In genomic region chr2:30942603-30943011, GRCm38 (mm10) we compare ENCODE assay signal across 8 mouse cellular contexts. TPM values are rescaled to one million over a fixed set of nuclear protein-coding genes. Genes with fewer than 3 reads are reported as not detected.
DNase-seq lines count a peak whose midpoint lies in the region; ATAC-seq and TF ChIP-seq lines count a peak whose summit lies in the region.

No protein-coding gene starts in this region.

- H3K4me1 ChIP-seq in forebrain, postnatal 0 days (ENCODE audit: insufficient read depth): no peaks in the 10 kb centered on the region
- H3K4me1 ChIP-seq in hindbrain, postnatal 0 days (ENCODE audit: insufficient read depth, low read length): no peaks in the 10 kb centered on the region
- H3K4me1 ChIP-seq in limb, embryonic 13.5 days: no peaks in the 10 kb centered on the region
- H3K4me1 ChIP-seq in midbrain, embryonic 13.5 days (replicated peaks): no peaks in the 10 kb centered on the region

- H3K4me3 ChIP-seq in forebrain, postnatal 0 days (ENCODE audit: low read depth, low read length): peak overlapping the region; percentile 29
- peak overlapping the region; percentile 18 for H3K4me3 ChIP-seq in hindbrain, postnatal 0 days (ENCODE audit: low read length)
- H3K4me3 ChIP-seq in limb, embryonic 13.5 days: peak overlapping the region; percentile 27; the same call in 1 of the 2 replicates
- no peak overlapping the region; the same call in 1 of the 2 replicates for H3K4me3 ChIP-seq in midbrain, embryonic 13.5 days (replicated peaks)

- WGBS in forebrain, postnatal 0 days: 27% methylated on average over 16 of the region's 16 CpGs
- WGBS in hindbrain, postnatal 0 days: 27% methylated on average over 16 of the region's 16 CpGs
- WGBS in limb, embryonic 13.5 days: 29% methylated on average over 16 of the region's 16 CpGs
- 32% methylated on average over 16 of the region's 16 CpGs for WGBS in midbrain, embryonic 13.5 days

- 0 out of 2 replicates have a peak overlapping the region, but pooled peaks have one; percentile 18 for H3K9ac ChIP-seq in forebrain, postnatal 0 days
- H3K9ac ChIP-seq in hindbrain, postnatal 0 days (replicated peaks; ENCODE audit: low read length): no peak overlapping the region
- no peak overlapping the region for H3K9ac ChIP-seq in limb, embryonic 13.5 days
- H3K9ac ChIP-seq in midbrain, embryonic 13.5 days (replicated peaks): no peak overlapping the region

- H3K27me3 ChIP-seq in forebrain, postnatal 0 days (ENCODE audit: insufficient read depth, low read length): no peaks in the 10 kb centered on the region
- H3K27me3 ChIP-seq in hindbrain, postnatal 0 days (ENCODE audit: insufficient read depth, low read length): no peaks in the 10 kb centered on the region
- H3K27me3 ChIP-seq in limb, embryonic 13.5 days: no peaks in the 10 kb centered on the region
- 0 out of 2 replicates have a peak, but pooled peaks cover 4% of the 10 kb centered on the region for H3K27me3 ChIP-seq in midbrain, embryonic 13.5 days

- H3K4me2 ChIP-seq in forebrain, postnatal 0 days (ENCODE audit: low read depth): peak overlapping the region; percentile 46
- H3K4me2 ChIP-seq in hindbrain, postnatal 0 days (ENCODE audit: low read depth, low read length): peak overlapping the region; percentile 42
- H3K4me2 ChIP-seq in limb, embryonic 13.5 days (replicated peaks): peak overlapping the region; percentile 49
- H3K4me2 ChIP-seq in midbrain, embryonic 13.5 days (replicated peaks): peak overlapping the region; percentile 28; the same call in 1 of the 2 replicates

- ATAC-seq in forebrain, postnatal 0 days: peak; percentile 76
- ATAC-seq in hindbrain, postnatal 0 days: peak; percentile 73
- ATAC-seq in limb, embryonic 13.5 days (ENCODE audit: low FRiP score, low read depth): 0 out of 2 replicates have a peak, but pooled peaks have one; percentile 48
- peak; percentile 82 for ATAC-seq in midbrain, embryonic 13.5 days

- TF ChIP-seq CTCF in forebrain, postnatal 0 days (IDR thresholded peaks at IDR 0.05; ENCODE audit: low read depth): peak; percentile 93
- TF ChIP-seq CTCF in hindbrain, postnatal 0 days (IDR thresholded peaks at IDR 0.05; ENCODE audit: low read depth): peak; percentile 93

- H3K27ac ChIP-seq in forebrain, postnatal 0 days (ENCODE audit: low read depth, low read length): no peak overlapping the region
- H3K27ac ChIP-seq in hindbrain, postnatal 0 days: no peak overlapping the region
- H3K27ac ChIP-seq in limb, embryonic 13.5 days: no peak overlapping the region
- H3K27ac ChIP-seq in midbrain, embryonic 13.5 days: no peak overlapping the region

- no peaks in the 10 kb centered on the region for H3K36me3 ChIP-seq in forebrain, postnatal 0 days (ENCODE audit: insufficient read depth)
- H3K36me3 ChIP-seq in hindbrain, postnatal 0 days (ENCODE audit: insufficient read depth, low read length): no peaks in the 10 kb centered on the region
- H3K36me3 ChIP-seq in limb, embryonic 13.5 days: no peaks in the 10 kb centered on the region
- H3K36me3 ChIP-seq in midbrain, embryonic 13.5 days: no peaks in the 10 kb centered on the region

- peak; percentile 66 to 67 for DNase-seq in right cerebral cortex, adult 2 months (ENCODE audit: low spot score in 2 of 2)
- no peak for DNase-seq in right cerebral cortex, postnatal 4 days
- peak; percentile 53 for DNase-seq in cerebellum, adult 8-10 months
- peak; percentile 82 for DNase-seq in forebrain, postnatal 0 days
- peak; percentile 89 for DNase-seq in hindbrain, postnatal 0 days (ENCODE audit: low spot score)
- DNase-seq in spleen, postnatal 4 days (ENCODE audit: low spot score in 2 of 2): peak; percentile 63 to 80

- no peaks in the 10 kb centered on the region for H3K9me3 ChIP-seq in forebrain, postnatal 0 days (ENCODE audit: low read length)
- no peaks in the 10 kb centered on the region for H3K9me3 ChIP-seq in hindbrain, postnatal 0 days (ENCODE audit: low read length)
- H3K9me3 ChIP-seq in limb, embryonic 13.5 days: no peaks in the 10 kb centered on the region
- no peaks in the 10 kb centered on the region for H3K9me3 ChIP-seq in midbrain, embryonic 13.5 days

RNA-seq across cellular contexts. Expression of gene Tor1b, which starts 10.2 kb away (rescaled TPM):
- 30.4 and 40.0 TPM in 2 replicates for total RNA-seq in forebrain, postnatal 0 days (2014; rRNA removed)
- polyA plus RNA-seq in forebrain, postnatal 0 days (2015; fragmentation: Nextera tagmentation; extraction: Ambion mirVana): 14.5 and 16.9 TPM in 2 replicates
- 22.9 and 25.4 TPM in 2 replicates for total RNA-seq in hindbrain, postnatal 0 days (2014; rRNA removed)
- polyA plus RNA-seq in hindbrain, postnatal 0 days (2015; fragmentation: Nextera tagmentation; extraction: Ambion mirVana): 18.7 and 20.4 TPM in 2 replicates
- polyA plus RNA-seq in limb, embryonic 13.5 days (2015; fragmentation: Nextera tagmentation; extraction: Ambion mirVana): 33.0 and 33.5 TPM in 2 replicates
- 18.3 and 20.5 TPM in 2 replicates for polyA plus RNA-seq in midbrain, embryonic 13.5 days (2015; fragmentation: Nextera tagmentation; extraction: Ambion mirVana)

RNA-seq across cellular contexts. Expression of gene Ptges, which starts 12.9 kb away (rescaled TPM):
- total RNA-seq in forebrain, postnatal 0 days (2014; rRNA removed): 4.2 and 6.3 TPM in 2 replicates
- 4.8 TPM in 2 replicates for polyA plus RNA-seq in forebrain, postnatal 0 days (2015; fragmentation: Nextera tagmentation; extraction: Ambion mirVana)
- 3.6 and 13.3 TPM in 2 replicates for total RNA-seq in hindbrain, postnatal 0 days (2014; rRNA removed)
- 8.4 and 9.0 TPM in 2 replicates for polyA plus RNA-seq in hindbrain, postnatal 0 days (2015; fragmentation: Nextera tagmentation; extraction: Ambion mirVana)
- polyA plus RNA-seq in limb, embryonic 13.5 days (2015; fragmentation: Nextera tagmentation; extraction: Ambion mirVana): 14.1 and 16.4 TPM in 2 replicates
- polyA plus RNA-seq in midbrain, embryonic 13.5 days (2015; fragmentation: Nextera tagmentation; extraction: Ambion mirVana): 2.5 and 2.9 TPM in 2 replicates

RNA-seq across cellular contexts. Expression of gene Tor1a, which starts 25.1 kb away (rescaled TPM):
- 53.6 and 71.6 TPM in 2 replicates for total RNA-seq in forebrain, postnatal 0 days (2014; rRNA removed)
- polyA plus RNA-seq in forebrain, postnatal 0 days (2015; fragmentation: Nextera tagmentation; extraction: Ambion mirVana): 97.3 and 105 TPM in 2 replicates
- total RNA-seq in hindbrain, postnatal 0 days (2014; rRNA removed): 62.4 and 64.0 TPM in 2 replicates
- polyA plus RNA-seq in hindbrain, postnatal 0 days (2015; fragmentation: Nextera tagmentation; extraction: Ambion mirVana): 81.5 and 83.2 TPM in 2 replicates
- 82.7 and 91.4 TPM in 2 replicates for polyA plus RNA-seq in limb, embryonic 13.5 days (2015; fragmentation: Nextera tagmentation; extraction: Ambion mirVana)
- 93.2 and 95.7 TPM in 2 replicates for polyA plus RNA-seq in midbrain, embryonic 13.5 days (2015; fragmentation: Nextera tagmentation; extraction: Ambion mirVana)

RNA-seq across cellular contexts. Expression of gene BC005624, which starts 39.4 kb away (rescaled TPM):
- total RNA-seq in forebrain, postnatal 0 days (2014; rRNA removed): 43.3 and 47.1 TPM in 2 replicates
- polyA plus RNA-seq in forebrain, postnatal 0 days (2015; fragmentation: Nextera tagmentation; extraction: Ambion mirVana): 76.1 and 84.6 TPM in 2 replicates
- total RNA-seq in hindbrain, postnatal 0 days (2014; rRNA removed): 19.7 and 22.2 TPM in 2 replicates
- polyA plus RNA-seq in hindbrain, postnatal 0 days (2015; fragmentation: Nextera tagmentation; extraction: Ambion mirVana): 84.8 and 89.5 TPM in 2 replicates
- 59.7 and 59.9 TPM in 2 replicates for polyA plus RNA-seq in limb, embryonic 13.5 days (2015; fragmentation: Nextera tagmentation; extraction: Ambion mirVana)
- polyA plus RNA-seq in midbrain, embryonic 13.5 days (2015; fragmentation: Nextera tagmentation; extraction: Ambion mirVana): 88.8 and 92.8 TPM in 2 replicates

RNA-seq across cellular contexts. Expression of gene Usp20, which starts 39.5 kb away (rescaled TPM):
- 37.9 and 38.1 TPM in 2 replicates for total RNA-seq in forebrain, postnatal 0 days (2014; rRNA removed)
- polyA plus RNA-seq in forebrain, postnatal 0 days (2015; fragmentation: Nextera tagmentation; extraction: Ambion mirVana): 23.7 and 31.9 TPM in 2 replicates
- 43.0 and 49.9 TPM in 2 replicates for total RNA-seq in hindbrain, postnatal 0 days (2014; rRNA removed)
- polyA plus RNA-seq in hindbrain, postnatal 0 days (2015; fragmentation: Nextera tagmentation; extraction: Ambion mirVana): 30.4 and 32.0 TPM in 2 replicates
- 21.6 and 22.9 TPM in 2 replicates for polyA plus RNA-seq in limb, embryonic 13.5 days (2015; fragmentation: Nextera tagmentation; extraction: Ambion mirVana)
- polyA plus RNA-seq in midbrain, embryonic 13.5 days (2015; fragmentation: Nextera tagmentation; extraction: Ambion mirVana): 42.5 and 47.9 TPM in 2 replicates
